Mouse (Mus musculus) forebrain, postnatal 0 days (tissue): ENCODE results near the gene Slc4a4. TPM values are rescaled to one million over a fixed set of nuclear protein-coding genes. Genes with fewer than 3 reads are reported as not detected.

Experiments used
- ATAC-seq: fragments of 200-750 bp; cut with Nextera tagmentation; 2 replicates; pipeline ENCODE4 v1.8.0; 2017; ENCODE audit warnings: mild to moderate bottlenecking, moderate library complexity
- DNase-seq: peaks from one replicate; pipeline ENCODE4 v3.0.0-alpha.2; 2015
- H3K27ac ChIP-seq: fragments of 300-500 bp; sonication (generic); 2 replicates; pipeline ENCODE4 v1.5.1; 2014; ENCODE audit warnings: low read depth, mild to moderate bottlenecking, antibody characterized with exemption, low read length, moderate library complexity, mixed read lengths
- H3K27me3 ChIP-seq: fragments of 300-500 bp; sonication (generic); 2 replicates; pipeline ENCODE4 v1.6.1; 2014; ENCODE audit warnings: mild to moderate bottlenecking, low read length, mixed read lengths; ENCODE audit not compliant: insufficient read depth
- H3K36me3 ChIP-seq: fragments of 300-500 bp; sonication (generic); 2 replicates; pipeline ENCODE4 v1.6.1; 2014; ENCODE audit warnings: mild to moderate bottlenecking, moderate library complexity; ENCODE audit not compliant: insufficient read depth
- H3K4me1 ChIP-seq: fragments of 300-500 bp; sonication (generic); 2 replicates; pipeline ENCODE4 v1.6.1; 2014; ENCODE audit warnings: antibody characterized with exemption; ENCODE audit not compliant: insufficient read depth
- H3K4me2 ChIP-seq: fragments of 300-500 bp; sonication (generic); 2 replicates; pipeline ENCODE4 v1.6.1; 2014; ENCODE audit warnings: low read depth, mild to moderate bottlenecking, moderate library complexity
- H3K4me3 ChIP-seq: fragments of 300-500 bp; sonication (generic); 2 replicates; pipeline ENCODE4 v1.5.1; 2014; ENCODE audit warnings: low read depth, low read length, mixed read lengths
- H3K9ac ChIP-seq: fragments of 300-500 bp; sonication (generic); 2 replicates; pipeline ENCODE4 v1.6.1; 2014; ENCODE audit warnings: mild to moderate bottlenecking
- H3K9me3 ChIP-seq: fragments of 300-500 bp; sonication (generic); 2 replicates; pipeline ENCODE4 v1.6.1; 2016; ENCODE audit warnings: low read length
- CTCF ChIP-seq: sonication (generic); IDR thresholded peaks from 2 replicates; pipeline ENCODE4 v1.5.1; 2016; ENCODE audit warnings: antibody characterized with exemption, control low read depth, low read depth
- WGBS: fragments of 180-500 bp; shearing (Covaris S2); extraction: QIAGEN DNeasy Blood & Tissue Kit; methylation state at CpG from one replicate; pipeline ENCODE4 v1.1.7; 2014; 5-methylcytosine and 5-hydroxymethylcytosine counted together
- polyA plus RNA-seq: library from polyadenylated mRNA; unstranded; fragments of >200 nt; fragmentation: Nextera tagmentation; extraction: Ambion mirVana; gene quantifications from 2 replicates; pipeline ENCODE4 v1.2.1, GENCODE M21; 2015
- total RNA-seq: library from RNA; depleted of rRNA; stranded (reverse); fragments of >200 nt; gene quantifications from 2 replicates; pipeline ENCODE4 v1.2.3, GENCODE M21; 2014

Slc4a4 gene
- total and polyA plus RNA-seq, 2 experiments from 2014 or later: 11.8 to 34.7 TPM

DNA sequence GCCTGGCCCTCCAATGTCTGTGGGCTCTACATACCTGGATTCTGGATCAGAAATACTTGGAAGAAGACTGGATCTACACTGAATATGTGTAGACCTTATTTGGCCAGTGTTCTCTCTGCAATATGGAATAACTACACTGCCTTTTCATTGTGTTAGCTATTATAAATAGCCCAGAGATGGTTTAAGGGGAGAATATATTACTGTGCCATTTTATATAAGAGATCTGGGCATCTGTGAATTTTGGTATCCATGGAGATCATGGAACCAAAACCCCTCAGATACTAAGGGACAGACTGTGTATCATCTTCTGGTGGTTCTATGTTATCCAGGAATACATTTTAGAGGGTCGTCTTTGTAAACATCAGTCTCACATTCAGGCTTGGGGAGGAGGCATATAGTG lies 86.5 kb downstream of the Slc4a4 start:
- Histone ChIP-seq H3K9ac (no peak overlapping the region), H3K4me2 (no peak overlapping the region), H3K4me1 (no peaks in the 10 kb centered on the region), H3K36me3 (no peaks in the 10 kb centered on the region), H3K4me3 (no peak overlapping the region), H3K9me3 (no peaks in the 10 kb centered on the region), H3K27me3 (no peaks in the 10 kb centered on the region), H3K27ac (no peak overlapping the region)
- ATAC-seq: peak; percentile 82
- WGBS: 86% methylated on average over 1 of the region's 1 CpGs
- TF ChIP-seq CTCF: no peak
- DNase-seq: peak; percentile 14

DNA sequence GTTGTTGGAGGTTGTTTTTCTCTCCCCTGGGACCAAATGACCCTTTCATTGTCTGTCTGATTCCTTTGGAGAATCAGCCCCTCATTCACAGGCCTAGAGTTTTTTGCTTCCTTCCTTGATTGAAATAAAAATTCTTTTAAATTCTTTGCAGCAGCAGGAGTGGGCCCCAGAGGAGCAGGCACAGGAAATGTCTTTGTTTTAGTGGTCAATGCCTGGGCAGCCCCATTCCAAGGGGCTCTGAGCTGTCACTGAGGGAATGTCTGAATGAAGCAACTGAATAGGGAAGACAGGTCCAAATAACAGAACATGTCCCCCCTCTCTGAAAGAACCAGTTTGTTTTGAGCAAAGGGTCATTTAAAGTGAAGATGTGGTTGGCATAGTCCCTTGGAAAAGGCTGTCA lies 89.1 kb downstream of the Slc4a4 start:
- ATAC-seq: peak; percentile 60; the same call in 1 of the 2 replicates
- H3K27me3 ChIP-seq: no peaks in the 10 kb centered on the region
- TF ChIP-seq CTCF: no peak
- H3K27ac ChIP-seq: no peak overlapping the region
- no peak overlapping the region for H3K4me3 ChIP-seq
- no peaks in the 10 kb centered on the region for H3K4me1 ChIP-seq
- no peaks in the 10 kb centered on the region for H3K36me3 ChIP-seq
- H3K4me2 ChIP-seq: no peak overlapping the region
- H3K9ac ChIP-seq: no peak overlapping the region
- DNase-seq: no peak
- H3K9me3 ChIP-seq: no peaks in the 10 kb centered on the region

DNA sequence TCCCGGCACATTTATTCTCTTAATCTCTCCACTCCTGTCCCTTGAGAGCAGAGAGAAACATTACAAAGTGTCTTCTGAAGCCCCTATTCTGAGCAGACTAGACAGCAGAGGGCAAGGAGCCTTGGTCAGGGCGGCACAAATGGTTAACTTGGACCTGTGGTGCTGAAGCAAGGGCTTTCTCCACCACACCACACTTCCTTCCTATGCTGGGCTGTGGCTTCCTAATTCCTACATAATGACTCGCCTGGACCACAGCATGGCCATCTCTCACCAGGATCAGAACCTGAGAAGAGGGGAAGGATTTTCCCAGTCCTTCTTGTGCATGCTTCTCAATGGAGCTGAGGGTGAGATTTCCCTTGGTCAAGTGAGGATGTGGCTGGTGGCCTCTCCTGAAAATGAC lies 89.8 kb downstream of the Slc4a4 start:
- Histone ChIP-seq H3K36me3 (no peaks in the 10 kb centered on the region), H3K9ac (no peak overlapping the region), H3K4me3 (no peak overlapping the region), H3K4me1 (no peaks in the 10 kb centered on the region), H3K4me2 (no peak overlapping the region), H3K9me3 (no peaks in the 10 kb centered on the region), H3K27me3 (no peaks in the 10 kb centered on the region), H3K27ac (no peak overlapping the region)
- ATAC-seq (no peak), DNase-seq (no peak)
- no peak for TF ChIP-seq CTCF
- WGBS: 68% methylated on average over 3 of the region's 3 CpGs

DNA sequence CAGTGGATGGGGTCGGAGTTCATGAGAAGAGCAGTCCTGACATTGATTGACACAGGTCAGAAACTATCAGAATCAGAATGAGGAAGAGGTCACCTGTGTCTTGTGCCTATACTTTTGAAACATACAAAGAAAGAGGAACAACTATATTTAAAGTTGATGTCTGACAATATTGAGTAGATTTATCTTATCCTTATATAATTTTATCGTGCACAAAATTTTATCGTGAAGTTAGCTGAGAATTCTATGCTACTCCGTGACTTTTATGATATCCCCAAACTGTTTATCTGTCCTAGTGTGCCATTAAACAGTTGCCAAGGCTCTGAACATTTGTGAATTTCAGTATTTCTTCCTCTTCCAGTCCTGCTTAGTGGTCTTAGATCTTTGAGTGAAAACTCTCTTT lies 94.1 kb downstream of the Slc4a4 start:
- Histone ChIP-seq H3K9ac (no peak overlapping the region), H3K27me3 (no peaks in the 10 kb centered on the region), H3K9me3 (no peaks in the 10 kb centered on the region), H3K27ac (no peak overlapping the region), H3K4me3 (no peak overlapping the region), H3K4me1 (no peaks in the 10 kb centered on the region), H3K4me2 (no peak overlapping the region), H3K36me3 (no peaks in the 10 kb centered on the region)
- DNase-seq: no peak
- 92% methylated on average over 4 of the region's 4 CpGs for WGBS
- no peak for ATAC-seq
- no peak for TF ChIP-seq CTCF

DNA sequence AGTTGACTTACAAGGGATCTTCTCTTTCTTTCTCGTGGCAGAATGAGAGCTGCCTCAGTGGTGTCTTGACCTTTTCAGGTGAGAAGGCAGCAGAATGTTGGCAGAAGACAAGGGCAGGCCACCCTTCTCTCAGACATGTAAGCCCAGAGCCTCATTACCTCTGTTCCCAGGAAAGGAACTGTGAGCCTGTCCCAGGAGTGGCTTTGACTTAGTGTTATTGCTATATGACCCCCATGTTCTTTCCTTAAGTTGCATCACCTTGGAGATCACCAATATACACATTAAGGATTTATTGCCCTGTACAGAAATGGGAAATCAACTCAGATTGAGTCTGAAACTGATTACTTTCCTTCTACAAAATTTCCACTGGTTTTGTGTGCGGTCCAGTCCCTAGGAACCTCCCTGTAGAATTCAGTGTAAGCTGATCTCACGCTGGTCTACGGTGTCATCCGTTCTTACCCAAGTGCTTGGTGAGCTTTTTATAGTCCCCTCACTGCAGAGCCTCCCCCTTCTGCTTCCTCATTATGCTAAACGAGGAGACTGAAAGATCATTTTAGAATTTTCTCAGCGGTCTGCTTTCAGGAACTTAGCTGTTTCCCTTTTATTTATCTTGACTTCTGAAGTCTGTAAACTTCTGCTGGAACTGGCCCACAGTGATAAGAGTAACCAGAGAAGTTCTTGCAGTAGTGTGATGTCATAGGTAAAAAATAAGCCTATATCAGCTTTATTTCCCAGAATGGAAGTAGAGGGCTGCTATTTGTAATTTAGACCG lies 94.8 kb downstream of the Slc4a4 start:
- 52% methylated on average over 8 of the region's 8 CpGs for WGBS
- H3K9me3 ChIP-seq: no peaks in the 10 kb centered on the region
- no peak for ATAC-seq
- no peak overlapping the region for H3K4me3 ChIP-seq
- H3K9ac ChIP-seq: no peak overlapping the region
- no peak overlapping the region for H3K4me2 ChIP-seq
- TF ChIP-seq CTCF: no peak
- H3K27ac ChIP-seq: no peak overlapping the region
- no peak for DNase-seq
- H3K36me3 ChIP-seq: no peaks in the 10 kb centered on the region
- H3K27me3 ChIP-seq: no peaks in the 10 kb centered on the region
- no peaks in the 10 kb centered on the region for H3K4me1 ChIP-seq

DNA sequence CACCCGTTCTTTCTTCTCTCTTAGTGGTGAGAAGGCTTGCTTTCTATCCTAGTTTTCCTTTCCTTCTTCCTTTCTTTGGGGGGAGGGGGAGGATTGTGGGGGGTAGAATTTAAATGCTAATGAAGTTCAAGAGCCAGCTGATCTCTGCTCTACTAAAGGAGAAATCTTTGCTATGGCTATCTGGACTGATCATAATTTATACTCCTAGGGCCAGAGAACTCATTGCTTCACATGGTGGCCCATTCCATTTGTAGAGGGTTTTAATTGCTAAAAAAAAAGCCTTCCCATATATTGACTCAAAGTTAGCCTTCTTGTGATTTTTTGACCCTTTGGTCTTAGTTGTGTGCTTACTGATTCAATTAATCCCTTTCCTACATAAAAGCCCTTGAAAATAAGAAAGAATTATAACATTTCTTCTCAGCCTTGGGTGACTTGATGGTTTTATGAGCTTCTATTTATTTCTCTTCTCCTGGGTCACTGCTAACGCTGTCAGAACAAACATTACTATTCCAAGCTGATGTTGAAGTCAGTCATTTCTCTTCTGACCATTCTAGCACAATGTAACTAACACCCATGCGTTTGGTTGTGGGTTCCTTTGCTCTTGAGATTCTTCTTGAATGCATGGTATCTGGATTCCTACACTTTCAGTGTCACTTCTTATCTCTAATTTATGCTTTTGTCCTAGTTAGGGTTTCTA lies 95.6 kb downstream of the Slc4a4 start:
- Histone ChIP-seq H3K9ac (no peak overlapping the region), H3K4me1 (no peaks in the 10 kb centered on the region), H3K4me2 (no peak overlapping the region), H3K27ac (no peak overlapping the region), H3K4me3 (no peak overlapping the region), H3K36me3 (no peaks in the 10 kb centered on the region), H3K27me3 (no peaks in the 10 kb centered on the region), H3K9me3 (no peaks in the 10 kb centered on the region)
- no peak for DNase-seq
- no peak for TF ChIP-seq CTCF
- 91% methylated on average over 3 of the region's 3 CpGs for WGBS
- ATAC-seq: no peak

DNA sequence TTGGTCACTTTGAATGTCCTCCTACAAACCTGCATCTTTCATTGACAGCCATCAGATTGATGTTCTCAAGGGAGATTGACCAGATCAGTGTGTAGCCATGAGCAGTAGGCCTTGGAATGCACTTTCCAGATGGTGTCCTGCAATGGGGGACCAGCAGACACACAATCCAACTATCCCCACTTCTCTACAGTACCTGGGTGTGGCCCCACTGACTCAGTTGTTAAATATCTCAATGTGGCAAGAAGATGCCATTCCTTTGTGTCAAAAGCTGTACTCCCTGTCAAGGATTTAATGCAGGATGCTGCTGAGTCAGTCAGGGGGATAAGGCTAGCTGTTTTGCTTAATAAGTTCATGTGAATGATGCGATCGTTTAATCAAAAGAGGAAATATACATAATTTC lies 96.6 kb downstream of the Slc4a4 start:
- H3K9me3 ChIP-seq: no peaks in the 10 kb centered on the region
- H3K27ac ChIP-seq: no peak overlapping the region
- no peaks in the 10 kb centered on the region for H3K27me3 ChIP-seq
- H3K4me1 ChIP-seq: no peaks in the 10 kb centered on the region
- H3K4me2 ChIP-seq: no peak overlapping the region
- no peak for TF ChIP-seq CTCF
- DNase-seq: no peak
- no peak for ATAC-seq
- H3K36me3 ChIP-seq: no peaks in the 10 kb centered on the region
- 92% methylated on average over 2 of the region's 2 CpGs for WGBS
- no peak overlapping the region for H3K4me3 ChIP-seq
- no peak overlapping the region for H3K9ac ChIP-seq
